Mouse (Mus musculus) CH12.LX (cell line): Measurements from ENCODE around the gene Trpv1.

ENCODE experiments used
- CHD1 ChIP-seq: IDR thresholded peaks from 2 replicates; pipeline ENCODE4 v1.6.1; 2012; ENCODE audit warnings: low read depth, low read length, improper control_type of control experiment, inconsistent platforms
- ETS1 ChIP-seq: conservative IDR thresholded peaks from 2 replicates; pipeline ENCODE4 v1.6.1; 2012; ENCODE audit warnings: low read depth, mild to moderate bottlenecking, inconsistent platforms, low read length, improper control_type of control experiment, moderate library complexity

GRCm38 (mm10) chr11:73258664-73259063 is 24.6 kb downstream of the Trpv1 start:
- TF ChIP-seq ETS1 (no peak), CHD1 (no peak)
